Mouse (Mus musculus) gastrocnemius, postnatal 14 days (tissue): ENCODE measurements around the gene D930048N14Rik. TPM values are rescaled to one million over a fixed set of nuclear protein-coding genes. Genes with fewer than 3 reads are reported as not detected.
"Not testable (repeated sequence)": the region's sequence is repeated elsewhere in the genome, so short reads cannot be mapped to it uniquely, and the experiment has no call there.

Experiments used
- DNase-seq: peaks from one replicate; pipeline ENCODE4 v3.0.0; 2021; ENCODE audit warnings: mixed read lengths
- intact Hi-C: fragments of 180-260 bp; cut with DNase I; formaldehyde crosslinking; loops from one replicate; pipeline ENCODE4 v1.15.1; 2025; ENCODE audit warnings: low total_unique reads
- total RNA-seq, 2 experiments: library from RNA; stranded (reverse); gene quantifications; 2 replicates each; pipeline ENCODE4 v1.2.3; 2021

The D930048N14Rik gene
- total RNA-seq, 2 experiments from 2014 or later = 0.33 to 0.60 TPM

GRCm38 (mm10) chr11:51625187-51625820 is 25.4 kb upstream of the D930048N14Rik start:
- intact Hi-C loops = no loop called here
- DNase-seq = no peak

- intact Hi-C loops = no loop called here
- DNase-seq = no peak
These were observed 23.3 kb upstream of the D930048N14Rik start for GRCm38 (mm10) chr11:51627425-51627824.

- DNase-seq = no peak
- intact Hi-C loops = no loop called here
These were observed 22.8 kb upstream of the D930048N14Rik start for GRCm38 (mm10) chr11:51627907-51628306.

GRCm38 (mm10) chr11:51629651-51630314 is 21.0 kb upstream of the D930048N14Rik start:
- intact Hi-C loops = no loop called here
- DNase-seq = no peak

- DNase-seq = no peak
- intact Hi-C loops = no loop called here
These were observed 18.5 kb upstream of the D930048N14Rik start for GRCm38 (mm10) chr11:51632130-51632753.

GRCm38 (mm10) chr11:51633200-51633599 is 17.6 kb upstream of the D930048N14Rik start:
- DNase-seq, intact Hi-C loops: not testable (repeated sequence)

GRCm38 (mm10) chr11:51633721-51634120 is 17.0 kb upstream of the D930048N14Rik start:
- DNase-seq = no peak
- intact Hi-C loops = no loop called here

GRCm38 (mm10) chr11:51635127-51635524 is 15.6 kb upstream of the D930048N14Rik start:
- DNase-seq = no peak
- intact Hi-C loops = no loop called here

GRCm38 (mm10) chr11:51635525-51636322 is 15.0 kb upstream of the D930048N14Rik start, which contains the start of gene Rmnd5b:
Gene Rmnd5b (minus strand): TSS chr11:51635896.
- intact Hi-C loops = no loop called here
- DNase-seq = peak; percentile 91

- no peak for DNase-seq
These were observed 14.4 kb upstream of the D930048N14Rik start for GRCm38 (mm10) chr11:51636323-51636684.

GRCm38 (mm10) chr11:51637971-51638414 is 12.8 kb upstream of the D930048N14Rik start:
- no peak for DNase-seq
- intact Hi-C loops = no loop called here

More at GRCm38 (mm10) chr11:51636323-51636684, 14.4 kb upstream of the D930048N14Rik start:
- intact Hi-C loops = no loop called here

GRCm38 (mm10) chr11:51638497-51638896 is 12.3 kb upstream of the D930048N14Rik start:
- DNase-seq = no peak
- intact Hi-C loops = no loop called here

- intact Hi-C loops = no loop called here
- no peak for DNase-seq
These were observed 10.0 kb upstream of the D930048N14Rik start for GRCm38 (mm10) chr11:51640748-51641147.

GRCm38 (mm10) chr11:51643202-51643601 is 7.6 kb upstream of the D930048N14Rik start:
- no peak for DNase-seq
- intact Hi-C loops = no loop called here

GRCm38 (mm10) chr11:51643761-51644160 is 7.0 kb upstream of the D930048N14Rik start:
- DNase-seq = peak; percentile 53
- intact Hi-C loops = no loop called here

- intact Hi-C loops = no loop called here
- DNase-seq = no peak
These were observed 6.5 kb upstream of the D930048N14Rik start for GRCm38 (mm10) chr11:51644217-51644616.

- no peak for DNase-seq
- intact Hi-C loops = no loop called here
These were observed 5.5 kb upstream of the D930048N14Rik start for GRCm38 (mm10) chr11:51645293-51645692.

GRCm38 (mm10) chr11:51646245-51646644 is 4.5 kb upstream of the D930048N14Rik start:
- DNase-seq = no peak
- intact Hi-C loops = no loop called here

- no peak for DNase-seq
- intact Hi-C loops = no loop called here
These were observed 3.7 kb upstream of the D930048N14Rik start for GRCm38 (mm10) chr11:51646751-51647667.
